In genomic region chr13:9692876-9693275, GRCm38 (mm10) we compare ENCODE assay signal across 26 mouse cellular contexts.
DNase-seq lines count a peak whose midpoint lies in the region; ATAC-seq and TF ChIP-seq lines count a peak whose summit lies in the region.
"Had no signal": no experiment of that assay in that cellular context is flagged by ENCODE, and none has a peak within 500 bp of the region (broad histone marks: within the 10 kb centered on the region; RNA-seq: fewer than 3 reads in every experiment).

No protein-coding gene starts in this region.

- H3K4me1 ChIP-seq in lung, embryonic 14.5 days (ENCODE audit: insufficient read depth): 0 out of 2 replicates have a peak, but pooled peaks cover 5% of the 10 kb centered on the region
- no peaks in the 10 kb centered on the region for H3K4me1 ChIP-seq in lung, adult 2 months (ENCODE audit: control insufficient read depth, insufficient read depth, low read length)
- H3K4me1 ChIP-seq: embryonic facial prominence, embryonic 13.5 days; forebrain, embryonic 13.5 days; forebrain, embryonic 15.5 days had no signal

- no peak for TF ChIP-seq POLR2A in lung, adult 2 months (IDR thresholded peaks at IDR 0.05; ENCODE audit: borderline replicate concordance, extremely low read depth, low read depth, low read length)

- no peak overlapping the region for H3K9ac ChIP-seq in lung, embryonic 14.5 days
- H3K9ac ChIP-seq: embryonic facial prominence, embryonic 13.5 days; forebrain, embryonic 13.5 days; forebrain, embryonic 15.5 days; forebrain, postnatal 0 days had no signal

- no peak for ATAC-seq in lung, embryonic 14.5 days (ENCODE audit: insufficient read depth)
- ATAC-seq: CD4-positive, CD25-positive, alpha-beta regulatory T cell, adult 4 months; forebrain, embryonic 13.5 days; forebrain, embryonic 15.5 days; forebrain, postnatal 0 days had no signal

- no peak overlapping the region for H3K27ac ChIP-seq in lung, embryonic 14.5 days (ENCODE audit: low read depth)
- H3K27ac ChIP-seq: embryonic facial prominence, embryonic 13.5 days; forebrain, embryonic 13.5 days; forebrain, embryonic 15.5 days had no signal

- H3K36me3 ChIP-seq in lung, embryonic 14.5 days (ENCODE audit: insufficient read depth): peaks cover 90% of the 10 kb centered on the region

- whole genome bisulfite sequencing in lung, embryonic 14.5 days: 67% methylated on average over 3 of the region's 3 CpGs
- 83% methylated on average over 3 of the region's 3 CpGs for WGBS in lung, adult 2 months

- DNase-seq in heart, adult 11 months: peak; percentile 44
- DNase-seq in heart, postnatal 14 days: no peak
- DNase-seq in lung, embryonic 14.5 days: peak; percentile 54
- DNase-seq in lung, adult 2 months: no peak
- DNase-seq in 3T3-L1 (ENCODE audit: low read depth, low spot score): peak; percentile 23
- DNase-seq in NIH3T3 (ENCODE audit: low read depth): peak; percentile 64
- DNase-seq in left cerebral cortex, adult 11 months (ENCODE audit: low spot score): no peak
- no peak for DNase-seq in thymus, postnatal 14 days
- DNase-seq: adrenal gland, adult 2 months; adrenal gland, postnatal 10 days; adrenal gland, postnatal 25 days; B cell, adult 2 months; cerebellum, adult 11 months; cerebellum, adult 18-20 months; cerebellum, adult 8-10 months; cerebellum, adult 9-11 months; cerebellum, postnatal 14 days; cerebellum, postnatal 36 days; embryo, embryonic 11 days; forebrain, postnatal 0 days had no signal

- H3K27me3 ChIP-seq in lung, embryonic 14.5 days (ENCODE audit: insufficient read depth, low read length): no peaks in the 10 kb centered on the region
- H3K27me3 ChIP-seq: CH12.LX; embryonic facial prominence, embryonic 13.5 days; forebrain, embryonic 13.5 days; forebrain, embryonic 15.5 days had no signal

- TF ChIP-seq CTCF in lung, embryonic 14.5 days (IDR thresholded peaks at IDR 0.05; ENCODE audit: low read depth): no peak
- no peak for TF ChIP-seq CTCF in lung, adult 2 months (IDR thresholded peaks at IDR 0.05; ENCODE audit: insufficient read depth, low read length)

- no peak overlapping the region for H3K4me3 ChIP-seq in lung, embryonic 14.5 days (ENCODE audit: low read depth, low read length)
- H3K4me3 ChIP-seq in lung, adult 2 months (replicated peaks; ENCODE audit: extremely low read depth, low read depth, low read length): no peak overlapping the region
- H3K4me3 ChIP-seq: embryonic facial prominence, embryonic 13.5 days; forebrain, embryonic 13.5 days; forebrain, embryonic 15.5 days had no signal

- intact Hi-C loops in heart, postnatal 14 days (cut with DNase I): loop anchor here (5.0 kb wide), 1 partner anchor 69 kb away; no protein-coding TSS in a partner anchor

- no peaks in the 10 kb centered on the region for H3K9me3 ChIP-seq in lung, embryonic 14.5 days (ENCODE audit: low read depth, low read length)
- H3K9me3 ChIP-seq: embryonic facial prominence, embryonic 13.5 days; forebrain, embryonic 13.5 days; forebrain, embryonic 15.5 days; G1E had no signal

- no peak overlapping the region for H3K4me2 ChIP-seq in lung, embryonic 14.5 days
- H3K4me2 ChIP-seq: embryonic facial prominence, embryonic 13.5 days; forebrain, embryonic 13.5 days; forebrain, embryonic 15.5 days had no signal

Comparison
In these comparisons a context has a peak if more than half of its experiments do, and no peak if none do; other contexts are left out.
1. DNase-seq: peak in heart, adult 11 months (single experiment), lung, embryonic 14.5 days (single experiment), 3T3-L1 (single experiment) and NIH3T3 (single experiment); none in heart, postnatal 14 days (0 of 2), lung, adult 2 months (single experiment), left cerebral cortex, adult 11 months (single experiment) and thymus, postnatal 14 days (single experiment).